Mouse (Mus musculus): ENCODE data around the gene Tspan2.

- no peak for TF ChIP-seq CTCF (IDR thresholded peaks at IDR 0.05; ENCODE audit: insufficient read depth, low read length)
- no peak for TF ChIP-seq POLR2A (IDR thresholded peaks at IDR 0.05; ENCODE audit: borderline replicate concordance, extremely low read depth, low read depth, low read length)
Observed at GRCm38 (mm10) chr3:102748686-102749085, 14.4 kb downstream of the Tspan2 start.
